ENCODE assay signal across 8 mouse cellular contexts in genomic region chr4:123183239-123184056, GRCm38 (mm10). TPM values are rescaled to one million over a fixed set of nuclear protein-coding genes. Genes with fewer than 3 reads are reported as not detected.
A peak's percentile ranks its signal among the peaks of the same experiment; 100 is the strongest.
DNase-seq lines count a peak whose midpoint lies in the region; ATAC-seq lines count a peak whose summit lies in the region.

No protein-coding gene starts in this region.

- H3K4me3 ChIP-seq in forebrain, embryonic 15.5 days = peak overlapping the region; percentile 54
- H3K4me3 ChIP-seq in liver, embryonic 13.5 days (replicated peaks) = peak overlapping the region; percentile 33

- H3K36me3 ChIP-seq in forebrain, embryonic 15.5 days = no peaks in the 10 kb centered on the region
- H3K36me3 ChIP-seq in liver, embryonic 13.5 days = no peaks in the 10 kb centered on the region

- peak overlapping the region; percentile 53 for H3K27ac ChIP-seq in forebrain, embryonic 15.5 days (replicated peaks)
- H3K27ac ChIP-seq in liver, embryonic 13.5 days = no peak overlapping the region

- H3K4me1 ChIP-seq in forebrain, embryonic 15.5 days = peaks cover 31% of the 10 kb centered on the region
- H3K4me1 ChIP-seq in liver, embryonic 13.5 days (replicated peaks) = peaks cover 8% of the 10 kb centered on the region; the same call in 1 of the 2 replicates

- H3K27me3 ChIP-seq in forebrain, embryonic 15.5 days = peaks cover 22% of the 10 kb centered on the region
- peaks cover 86% of the 10 kb centered on the region for H3K27me3 ChIP-seq in liver, embryonic 13.5 days

- intact Hi-C loops in heart, postnatal 14 days (cut with DNase I) = no loop called here

- H3K4me2 ChIP-seq in forebrain, embryonic 15.5 days (replicated peaks) = peak overlapping the region; percentile 81
- peak overlapping the region; percentile 53 for H3K4me2 ChIP-seq in liver, embryonic 13.5 days

- peak; percentile 74 for DNase-seq in CD4-positive, CD25-positive, alpha-beta regulatory T cell, adult 2 months (ENCODE audit: low read depth, low spot score)
- DNase-seq in heart, postnatal 14 days = peak; percentile 59 to 67
- DNase-seq in kidney, postnatal 36 days = peak; percentile 73 to 75
- peak; percentile 45 for DNase-seq in liver, embryonic 13.5 days
- DNase-seq in natural killer cell, adult 2 months (ENCODE audit: low spot score in 2 of 2) = peak; percentile 50 to 55
- peak; percentile 42 to 65 for DNase-seq in spleen, postnatal 4 days (ENCODE audit: low spot score in 2 of 2)

- H3K9me3 ChIP-seq in forebrain, embryonic 15.5 days = no peaks in the 10 kb centered on the region
- no peaks in the 10 kb centered on the region for H3K9me3 ChIP-seq in liver, embryonic 13.5 days (replicated peaks)

- peak overlapping the region; percentile 62 for H3K9ac ChIP-seq in forebrain, embryonic 15.5 days (replicated peaks)
- no peak overlapping the region for H3K9ac ChIP-seq in liver, embryonic 13.5 days

- 11% methylated on average over 43 of the region's 44 CpGs for WGBS in forebrain, embryonic 15.5 days
- WGBS in liver, embryonic 13.5 days (ENCODE audit: insufficient replicate concordance) = 8% methylated on average over 44 of the region's 44 CpGs

- ATAC-seq in cerebellum, adult (ENCODE audit: insufficient number of reproducible peaks, low FRiP score, low TSS enrichment) = peak; percentile 92
- ATAC-seq in forebrain, embryonic 15.5 days (replicated peaks) = peak; percentile 92
- ATAC-seq in liver, embryonic 13.5 days (ENCODE audit: low read depth) = peak; percentile 86

RNA-seq across cellular contexts. Expression of gene Hpcal4, which starts 0.4 kb away (rescaled TPM):
- 25.3 and 28.3 TPM in 2 replicates for polyA plus RNA-seq in forebrain, embryonic 15.5 days (2015; fragmentation: Nextera tagmentation; extraction: Ambion mirVana)
- total RNA-seq in heart, postnatal 14 days (2021) = under 1 TPM; 0.07 to 0.26 TPM
- polyA plus RNA-seq in liver, embryonic 13.5 days (2015; fragmentation: Nextera tagmentation; extraction: Ambion mirVana) = 0.02 TPM in 1 of 2 replicates, not detected in the other

RNA-seq across cellular contexts. Expression of gene Nt5c1a, which starts 17.9 kb away (rescaled TPM):
- polyA plus RNA-seq in forebrain, embryonic 15.5 days (2015; fragmentation: Nextera tagmentation; extraction: Ambion mirVana) = 0.15 TPM in 1 of 2 replicates, not detected in the other
- total RNA-seq in heart, postnatal 14 days (2021) = 10 to 100 TPM; 37.2 to 47.6 TPM
- polyA plus RNA-seq in liver, embryonic 13.5 days (2015; fragmentation: Nextera tagmentation; extraction: Ambion mirVana) = not detected in 2 replicates

RNA-seq across cellular contexts. Expression of gene Ppie, which starts 43.7 kb away (rescaled TPM):
- polyA plus RNA-seq in forebrain, embryonic 15.5 days (2015; fragmentation: Nextera tagmentation; extraction: Ambion mirVana) = 71.1 and 71.7 TPM in 2 replicates
- total RNA-seq in heart, postnatal 14 days (2021) = 10 to 100 TPM; 20.9 to 23.5 TPM
- 54.7 and 59.3 TPM in 2 replicates for polyA plus RNA-seq in liver, embryonic 13.5 days (2015; fragmentation: Nextera tagmentation; extraction: Ambion mirVana)

RNA-seq across cellular contexts. Expression of gene Heyl, which starts 49.9 kb away (rescaled TPM):
- polyA plus RNA-seq in forebrain, embryonic 15.5 days (2015; fragmentation: Nextera tagmentation; extraction: Ambion mirVana) = 4.3 TPM in 2 replicates
- total RNA-seq in heart, postnatal 14 days (2021) = 10 to 100 TPM; 21.4 to 21.6 TPM
- 0.80 and 0.99 TPM in 2 replicates for polyA plus RNA-seq in liver, embryonic 13.5 days (2015; fragmentation: Nextera tagmentation; extraction: Ambion mirVana)

Comparison
In these comparisons a context has a peak if more than half of its experiments do, and no peak if none do; other contexts are left out.
1. RNA of gene Hpcal4, which starts 0.4 kb away (polyA plus RNA-seq): 25.3 to 28.3 TPM in forebrain, embryonic 15.5 days; 0.02 TPM in liver, embryonic 13.5 days; every median in the first group is over 10 times any median in the second.
2. Peak in every context shown above with its lines, with median percentiles within 50 percentile points of each other: DNase-seq and ATAC-seq.